Mouse (Mus musculus) liver, embryonic 14.5 days (tissue): ENCODE data around the gene Ltb4r1. TPM values are rescaled to one million over a fixed set of nuclear protein-coding genes. Genes with fewer than 3 reads are reported as not detected.

Experiments used
- ATAC-seq: fragments of 200-750 bp; cut with Nextera tagmentation; 2 replicates; pipeline ENCODE4 v1.8.0; 2017; ENCODE audit warnings: moderate number of reproducible peaks, mild to moderate bottlenecking, moderate library complexity; ENCODE audit not compliant: insufficient read depth
- DNase-seq, 3 experiments: peaks; one replicate each; pipeline ENCODE4 v3.0.0-alpha.2; 2012 to 2013; ENCODE audit warnings: low read depth in 3 of 3, low spot score in 3 of 3
- H3K27ac ChIP-seq: fragments of 300-500 bp; sonication (generic); 2 replicates; pipeline ENCODE4 v1.5.1; 2014; ENCODE audit warnings: moderate library complexity, mild to moderate bottlenecking, control low read depth, inconsistent platforms
- H3K27me3 ChIP-seq: fragments of 300-500 bp; sonication (generic); 2 replicates; pipeline ENCODE4 v1.6.1; 2014; ENCODE audit warnings: mild to moderate bottlenecking, low read length, moderate library complexity; ENCODE audit not compliant: control insufficient read depth, insufficient read depth
- H3K36me3 ChIP-seq: fragments of 300-500 bp; sonication (generic); replicated peaks from 2 replicates; pipeline ENCODE4 v1.6.1; 2014; ENCODE audit warnings: low read depth; ENCODE audit not compliant: control insufficient read depth, insufficient read depth
- H3K4me1 ChIP-seq, 2 experiments: fragments of 200-500 bp in 1 of 2; fragments of 300-500 bp in 1 of 2; sonication (generic) in 1 of 2; replicated peaks; 2 replicates each; pipeline ENCODE4 v1.6.1; 2012 to 2014; ENCODE audit warnings: antibody characterized with exemption in 1 of 2, inconsistent platforms in 1 of 2, low read length in 1 of 2; ENCODE audit not compliant: control insufficient read depth in 2 of 2, insufficient read depth in 2 of 2
- H3K4me2 ChIP-seq: fragments of 300-500 bp; sonication (generic); 2 replicates; pipeline ENCODE4 v1.6.1; 2014; ENCODE audit warnings: low read depth, mild to moderate bottlenecking, control low read depth, moderate library complexity
- H3K4me3 ChIP-seq, 2 experiments: fragments of 200-500 bp in 1 of 2; fragments of 300-500 bp in 1 of 2; sonication (generic) in 1 of 2; 2 replicates each; pipeline ENCODE4 v1.5.1; 2012 to 2014; ENCODE audit warnings: low read depth in 2 of 2, low read length in 2 of 2, mild to moderate bottlenecking in 2 of 2, control low read depth in 1 of 2, inconsistent platforms in 1 of 2, moderate library complexity in 1 of 2; ENCODE audit not compliant: insufficient read depth in 1 of 2
- H3K9ac ChIP-seq: fragments of 300-500 bp; sonication (generic); replicated peaks from 2 replicates; pipeline ENCODE4 v1.6.1; 2014; ENCODE audit warnings: mild to moderate bottlenecking, control low read depth, moderate library complexity
- H3K9me3 ChIP-seq: fragments of 300-500 bp; sonication (generic); 2 replicates; pipeline ENCODE4 v1.6.1; 2016; ENCODE audit warnings: low read length, mixed read lengths; ENCODE audit not compliant: control insufficient read depth
- CTCF ChIP-seq: IDR thresholded peaks from 2 replicates; pipeline ENCODE4 v1.5.1; 2016; ENCODE audit warnings: antibody characterized with exemption, low read depth, control low read depth
- EP300 ChIP-seq: IDR thresholded peaks from 2 replicates; pipeline ENCODE4 v1.6.1; 2016; ENCODE audit warnings: antibody characterized with exemption, low read depth
- WGBS: fragments of 180-500 bp; shearing (Covaris S2); extraction: QIAGEN DNeasy Blood & Tissue Kit; methylation state at CpG from one replicate; pipeline ENCODE4 v1.1.7; 2014; ENCODE audit not compliant: insufficient replicate concordance; 5-methylcytosine and 5-hydroxymethylcytosine counted together
- polyA plus RNA-seq, 2 experiments: library from polyadenylated mRNA; depleted of rRNA in 1 of 2; stranded (reverse) in 1 of 2; unstranded in 1 of 2; fragments of >200 nt; fragmentation: Nextera tagmentation in 1 of 2; extraction: Ambion mirVana in 1 of 2; gene quantifications; 2 replicates each; pipeline versions ENCODE4 v1.2.1 to v1.2.3; 2012 to 2014

The Ltb4r1 gene
- polyA plus RNA-seq, 2 experiments, result 2.7 to 2.9 TPM

GRCm38 (mm10) chr14:55726261-55726660 is 39.5 kb upstream of the Ltb4r1 start:
- Histone ChIP-seq H3K27ac (no peak overlapping the region), H3K27me3 (no peaks in the 10 kb centered on the region), H3K9me3 (no peaks in the 10 kb centered on the region), H3K9ac (no peak overlapping the region), H3K36me3 (no peaks in the 10 kb centered on the region), H3K4me3 (no peak overlapping the region), H3K4me2 (no peak overlapping the region), H3K4me1 (peaks cover 20% of the 10 kb centered on the region in 2 experiments; a peak in 3 of 4 replicates)
- no peak for TF ChIP-seq EP300
- no peak for TF ChIP-seq CTCF
- ATAC-seq, result no peak
- DNase-seq, result no peak

- 44% methylated on average over 8 of the region's 8 CpGs for WGBS
- ATAC-seq, result no peak
- no peak overlapping the region for H3K4me3 ChIP-seq
- H3K27ac ChIP-seq, result no peak overlapping the region
- no peaks in the 10 kb centered on the region for H3K36me3 ChIP-seq
- no peak overlapping the region for H3K9ac ChIP-seq
- no peak for DNase-seq
- no peaks in the 10 kb centered on the region for H3K9me3 ChIP-seq
- no peak overlapping the region for H3K4me2 ChIP-seq
- no peak for TF ChIP-seq EP300
- H3K27me3 ChIP-seq, result no peaks in the 10 kb centered on the region
- peaks cover 12 to 13% of the 10 kb centered on the region in 2 experiments; a peak in 3 of 4 replicates for H3K4me1 ChIP-seq
These were observed 37.7 kb upstream of the Ltb4r1 start for GRCm38 (mm10) chr14:55727889-55728685.

- no peak overlapping the region for H3K27ac ChIP-seq
- H3K36me3 ChIP-seq, result no peaks in the 10 kb centered on the region
- no peak overlapping the region for H3K4me3 ChIP-seq
- no peaks in the 10 kb centered on the region for H3K9me3 ChIP-seq
- H3K9ac ChIP-seq, result no peak overlapping the region
- no peaks in the 10 kb centered on the region for H3K4me1 ChIP-seq
- H3K4me2 ChIP-seq, result no peak overlapping the region
- ATAC-seq, result no peak
- no peak for DNase-seq
- 59% methylated on average over 7 of the region's 7 CpGs for WGBS
- no peaks in the 10 kb centered on the region for H3K27me3 ChIP-seq
- no peak for TF ChIP-seq EP300
- TF ChIP-seq CTCF, result no peak
These were observed 35.6 kb upstream of the Ltb4r1 start for GRCm38 (mm10) chr14:55730116-55730515.

DNA sequence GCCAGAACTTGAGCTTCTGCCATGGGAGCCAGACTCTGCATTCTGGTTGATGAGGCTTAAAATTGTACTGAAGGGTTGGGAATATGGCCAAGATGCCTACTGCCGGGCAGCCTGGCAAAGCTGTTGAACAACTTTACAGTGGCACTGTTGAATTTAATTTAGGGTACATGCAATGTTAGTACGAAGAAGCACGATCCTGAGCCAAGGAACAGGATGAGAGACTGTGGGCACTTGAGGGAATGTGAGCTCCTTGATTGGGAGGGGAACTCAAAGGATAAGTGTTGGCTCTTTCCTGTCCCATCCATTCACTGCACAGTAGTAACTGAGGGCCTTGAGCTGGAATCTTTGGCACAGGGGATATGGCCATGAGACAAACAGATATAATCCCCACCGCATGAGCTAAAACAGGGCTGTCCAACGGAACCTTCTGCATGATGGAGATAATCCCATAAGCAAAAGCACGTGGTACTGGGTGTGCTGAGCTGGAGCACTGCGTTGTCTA is 35.2 kb upstream of the Ltb4r1 start:
- Histone ChIP-seq H3K9ac (no peak overlapping the region), H3K9me3 (no peaks in the 10 kb centered on the region), H3K4me1 (no peaks in the 10 kb centered on the region), H3K4me2 (no peak overlapping the region), H3K27ac (no peak overlapping the region), H3K27me3 (no peaks in the 10 kb centered on the region), H3K36me3 (no peaks in the 10 kb centered on the region), H3K4me3 (no peak overlapping the region)
- ATAC-seq, result peak; percentile 35; the same call in 1 of the 2 replicates
- TF ChIP-seq CTCF, result no peak
- TF ChIP-seq EP300, result no peak
- 56% methylated on average over 7 of the region's 7 CpGs for WGBS
- DNase-seq, result no peak

DNA sequence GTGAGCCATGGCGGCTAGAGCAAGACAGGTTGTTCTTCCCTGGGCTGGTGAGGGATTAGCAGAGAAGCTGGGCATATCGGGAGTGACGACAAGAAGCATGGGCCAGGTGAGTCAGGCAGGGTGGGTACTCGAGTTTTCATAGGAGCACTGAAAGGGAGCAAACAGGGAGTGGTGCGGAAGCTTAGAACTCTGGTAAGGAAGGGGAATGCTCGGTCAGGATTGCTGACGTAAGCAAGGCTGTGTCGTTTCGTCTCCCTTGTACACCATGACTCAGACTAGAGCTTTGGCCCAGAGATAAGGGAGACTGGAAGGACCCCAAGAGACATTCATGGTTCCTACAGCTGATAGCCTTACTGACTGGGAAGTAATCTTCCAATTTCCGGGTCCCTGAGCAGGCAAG is 31.9 kb upstream of the Ltb4r1 start:
- 47% methylated on average over 10 of the region's 10 CpGs for WGBS
- no peaks in the 10 kb centered on the region for H3K4me1 ChIP-seq
- ATAC-seq (no peak), DNase-seq (no peak)
- H3K4me3 ChIP-seq, result no peak overlapping the region
- H3K9ac ChIP-seq, result no peak overlapping the region
- H3K9me3 ChIP-seq, result no peaks in the 10 kb centered on the region
- H3K27me3 ChIP-seq, result no peaks in the 10 kb centered on the region
- no peak overlapping the region for H3K4me2 ChIP-seq
- H3K27ac ChIP-seq, result no peak overlapping the region
- TF ChIP-seq CTCF, result no peak
- no peak for TF ChIP-seq EP300
- no peaks in the 10 kb centered on the region for H3K36me3 ChIP-seq
